Mouse (Mus musculus): ENCODE results near the gene Nck1.

- TF ChIP-seq POLR2A (IDR thresholded peaks at IDR 0.05; ENCODE audit: low read depth, low read length) (no peak), CTCF (conservative IDR thresholded peaks at IDR 0.05; ENCODE audit: insufficient read depth, insufficient read length, low read depth, low read length) (no peak)
Observed at GRCm38 (mm10) chr9:100571511-100571910, 25.6 kb upstream of the Nck1 start.

All from kidney, adult 2 months (tissue).